Mouse (Mus musculus) kidney, adult 2 months (tissue): ENCODE measurements around the gene Sipa1.

Experiments
- CTCF ChIP-seq: fragments of 200-500 bp; conservative IDR thresholded peaks from 2 replicates; pipeline ENCODE4 v1.5.1; 2011; ENCODE audit warnings: low read depth, mild to moderate bottlenecking, control low read depth, low read length, moderate library complexity, mixed read lengths; ENCODE audit not compliant: insufficient read depth, insufficient read length
- POLR2A ChIP-seq: fragments of 200-500 bp; IDR thresholded peaks from one replicate; pipeline ENCODE4 v1.6.1; 2011; ENCODE audit warnings: low read depth, low read length, control low read depth

- TF ChIP-seq CTCF, result no peak
- peak; percentile 48 for TF ChIP-seq POLR2A
Measured at GRCm38 (mm10) chr19:5609547-5610404, 53.7 kb downstream of the Sipa1 start, which contains the start of gene Kat5.
